ENCODE assay signal across 26 mouse cellular contexts in genomic region chr13:100449495-100449894, GRCm38 (mm10). TPM values are rescaled to one million over a fixed set of nuclear protein-coding genes. Genes with fewer than 3 reads are reported as not detected.
DNase-seq lines count a peak whose midpoint lies in the region; ATAC-seq and TF ChIP-seq lines count a peak whose summit lies in the region.
"Had no signal": no experiment of that assay in that cellular context is flagged by ENCODE, and none has a peak within 500 bp of the region (broad histone marks: within the 10 kb centered on the region; RNA-seq: fewer than 3 reads in every experiment).

No protein-coding gene starts in this region.

- TF ChIP-seq CTCF in liver, postnatal 0 days (IDR thresholded peaks at IDR 0.05; ENCODE audit: low read depth), result no peak
- TF ChIP-seq CTCF in CH12.LX (conservative IDR thresholded peaks at IDR 0.05 in 1 of 2, IDR thresholded peaks at IDR 0.05 in 1 of 2; ENCODE audit: low read depth in 2 of 2, low read length in 2 of 2), result no peak
- no peak for TF ChIP-seq CTCF in intestine, postnatal 0 days (IDR thresholded peaks at IDR 0.05; ENCODE audit: low read depth)

- no peak overlapping the region for H3K4me3 ChIP-seq in liver, postnatal 0 days (ENCODE audit: low read depth, low read length)
- no peak overlapping the region for H3K4me3 ChIP-seq in liver, embryonic 12.5 days
- H3K4me3 ChIP-seq in CH12.LX (replicated peaks in 1 of 3; ENCODE audit: low read depth in 2 of 3, low read length in 2 of 3, poor library complexity in 1 of 3), result no peak overlapping the region
- H3K4me3 ChIP-seq in intestine, postnatal 0 days (ENCODE audit: low read depth, low read length), result no peak overlapping the region
- H3K4me3 ChIP-seq: embryonic facial prominence, embryonic 10.5 days; forebrain, embryonic 15.5 days; heart, embryonic 12.5 days; hindbrain, embryonic 12.5 days; liver, embryonic 13.5 days; midbrain, embryonic 12.5 days; neural tube, embryonic 12.5 days had no signal

- H3K9me3 ChIP-seq in liver, postnatal 0 days (ENCODE audit: low read length), result no peaks in the 10 kb centered on the region
- H3K9me3 ChIP-seq in liver, embryonic 12.5 days (replicated peaks), result no peaks in the 10 kb centered on the region
- H3K9me3 ChIP-seq in CH12.LX (replicated peaks; ENCODE audit: low read length), result no peaks in the 10 kb centered on the region
- H3K9me3 ChIP-seq in intestine, postnatal 0 days (ENCODE audit: control insufficient read depth), result no peaks in the 10 kb centered on the region
- H3K9me3 ChIP-seq: embryonic facial prominence, embryonic 10.5 days; forebrain, embryonic 15.5 days; heart, embryonic 12.5 days; hindbrain, embryonic 12.5 days; liver, embryonic 13.5 days; midbrain, embryonic 12.5 days; neural tube, embryonic 12.5 days had no signal

- no peak for TF ChIP-seq EP300 in liver, postnatal 0 days (IDR thresholded peaks at IDR 0.05; ENCODE audit: low read depth)
- TF ChIP-seq EP300 in CH12.LX (IDR thresholded peaks at IDR 0.05; ENCODE audit: low read length), result peak; percentile 66

- dilution Hi-C loops in CH12.LX (cut with MboI; ENCODE audit: extremely low pct_ligation_motif_present, extremely low pct_unique_long_range_greater_than_20kb, low sequenced_read_pairs), result no loop called here

- ATAC-seq in liver, postnatal 0 days, result peak; percentile 21; the same call in 1 of the 2 replicates
- ATAC-seq in liver, embryonic 12.5 days, result no peak
- ATAC-seq in intestine, postnatal 0 days, result peak; percentile 95
- ATAC-seq in neutrophil, adult 5-6 weeks (ENCODE audit: extremely low read depth, insufficient number of reproducible peaks, low FRiP score, poor library complexity, severe bottlenecking), result 0 out of 2 replicates have a peak, but pooled peaks have one; percentile 9
- ATAC-seq: activated CD4-positive, CD25-positive, alpha-beta regulatory T cell, adult 4 months; forebrain, embryonic 15.5 days had no signal

- H3K27ac ChIP-seq in liver, postnatal 0 days (ENCODE audit: low read depth), result no peak overlapping the region
- H3K27ac ChIP-seq in liver, embryonic 12.5 days, result no peak overlapping the region
- H3K27ac ChIP-seq in CH12.LX (ENCODE audit: insufficient read depth, low read depth), result no peak overlapping the region; the same call in 1 of the 2 replicates
- H3K27ac ChIP-seq in intestine, postnatal 0 days (ENCODE audit: low read depth, low read length), result peak overlapping the region; percentile 46; the same call in 1 of the 2 replicates
- H3K27ac ChIP-seq: embryonic facial prominence, embryonic 10.5 days; forebrain, embryonic 15.5 days; hindbrain, embryonic 12.5 days; liver, embryonic 13.5 days; midbrain, embryonic 12.5 days; neural tube, embryonic 12.5 days had no signal

- H3K4me1 ChIP-seq in liver, postnatal 0 days (ENCODE audit: insufficient read depth), result no peaks in the 10 kb centered on the region
- no peaks in the 10 kb centered on the region for H3K4me1 ChIP-seq in liver, embryonic 12.5 days
- peaks cover 7 to 12% of the 10 kb centered on the region in 2 experiments; a peak in 3 of 4 replicates for H3K4me1 ChIP-seq in CH12.LX (ENCODE audit: control insufficient read depth in 1 of 2, insufficient read depth in 2 of 2)
- H3K4me1 ChIP-seq in intestine, postnatal 0 days (replicated peaks; ENCODE audit: control insufficient read depth, insufficient read depth, low read length), result no peaks in the 10 kb centered on the region
- H3K4me1 ChIP-seq: embryonic facial prominence, embryonic 10.5 days; forebrain, embryonic 15.5 days; heart, embryonic 12.5 days; hindbrain, embryonic 12.5 days; liver, embryonic 13.5 days; midbrain, embryonic 12.5 days; neural tube, embryonic 12.5 days had no signal

- DNase-seq in liver, postnatal 0 days, result no peak
- DNase-seq in CH12.LX (ENCODE audit: extremely low read depth), result peak; percentile 65
- no peak for DNase-seq in left cerebral cortex, postnatal 10 days (ENCODE audit: extremely low spot score in 1 of 2, low spot score in 2 of 2)
- no peak for DNase-seq in c-Kit-positive CD71-positive TER-119-positive erythroid progenitor cells, embryonic 14.5 days (ENCODE audit: low spot score)
- DNase-seq in ovary, postnatal 36 days (ENCODE audit: low spot score), result no peak
- DNase-seq: adrenal gland, postnatal 14 days; cerebellum, adult 9-10 months; gastrocnemius, postnatal 10 days; heart, adult 11 months; heart, postnatal 14 days; kidney, adult 8-10 months; kidney, postnatal 10 days; liver, embryonic 13.5 days; lung, embryonic 14.5 days had no signal

- H3K27me3 ChIP-seq in liver, postnatal 0 days (ENCODE audit: insufficient read depth, low read length), result no peaks in the 10 kb centered on the region
- no peaks in the 10 kb centered on the region for H3K27me3 ChIP-seq in liver, embryonic 12.5 days (replicated peaks)
- H3K27me3 ChIP-seq in CH12.LX (replicated peaks), result no peaks in the 10 kb centered on the region
- H3K27me3 ChIP-seq in intestine, postnatal 0 days (replicated peaks; ENCODE audit: control insufficient read depth, insufficient read depth, low read length), result no peaks in the 10 kb centered on the region
- H3K27me3 ChIP-seq: forebrain, embryonic 15.5 days; heart, embryonic 12.5 days; hindbrain, embryonic 12.5 days; liver, embryonic 13.5 days; midbrain, embryonic 12.5 days; neural tube, embryonic 12.5 days had no signal

- no peak overlapping the region for H3K4me2 ChIP-seq in liver, postnatal 0 days (ENCODE audit: low read depth, low read length)
- no peak overlapping the region for H3K4me2 ChIP-seq in liver, embryonic 12.5 days
- no peak overlapping the region for H3K4me2 ChIP-seq in CH12.LX (ENCODE audit: insufficient read depth, low read depth, poor library complexity, severe bottlenecking)
- H3K4me2 ChIP-seq in intestine, postnatal 0 days (replicated peaks; ENCODE audit: low read depth), result no peak overlapping the region
- H3K4me2 ChIP-seq: forebrain, embryonic 15.5 days; heart, embryonic 12.5 days; hindbrain, embryonic 12.5 days; liver, embryonic 13.5 days; lung, embryonic 14.5 days; midbrain, embryonic 12.5 days; neural tube, embryonic 12.5 days had no signal

- TF ChIP-seq POLR2A in CH12.LX (IDR thresholded peaks at IDR 0.05; ENCODE audit: low read depth, low read length), result no peak

- H3K36me3 ChIP-seq in liver, postnatal 0 days (replicated peaks; ENCODE audit: insufficient read depth, low read length), result no peaks in the 10 kb centered on the region
- H3K36me3 ChIP-seq in liver, embryonic 12.5 days, result no peaks in the 10 kb centered on the region
- H3K36me3 ChIP-seq in CH12.LX (replicated peaks in 1 of 2; ENCODE audit: control insufficient read depth in 1 of 2, insufficient read depth in 1 of 2, low read length in 1 of 2), result no peaks in the 10 kb centered on the region
- H3K36me3 ChIP-seq in intestine, postnatal 0 days (ENCODE audit: control insufficient read depth, insufficient read depth), result no peaks in the 10 kb centered on the region
- H3K36me3 ChIP-seq: embryonic facial prominence, embryonic 10.5 days; forebrain, embryonic 15.5 days; heart, embryonic 12.5 days; hindbrain, embryonic 12.5 days; liver, embryonic 13.5 days; midbrain, embryonic 12.5 days; neural tube, embryonic 12.5 days had no signal

- intact Hi-C loops in left cerebral cortex, postnatal 10 days (cut with DNase I), result no loop called here

- H3K79me2 ChIP-seq in CH12.LX (replicated peaks; ENCODE audit: control insufficient read depth, extremely low read depth, insufficient read depth, poor library complexity, severe bottlenecking), result no peaks in the 10 kb centered on the region

- in situ Hi-C loops in CH12.LX (cut with MboI; ENCODE audit: low pct_ligation_motif_present, low pct_unique_long_range_greater_than_20kb, low sequenced_read_pairs), result no loop called here

- H3K9ac ChIP-seq in liver, postnatal 0 days (replicated peaks), result no peak overlapping the region
- no peak overlapping the region for H3K9ac ChIP-seq in liver, embryonic 12.5 days
- no peak overlapping the region for H3K9ac ChIP-seq in CH12.LX (ENCODE audit: insufficient read depth, low read depth)
- no peak overlapping the region for H3K9ac ChIP-seq in intestine, postnatal 0 days (ENCODE audit: low read depth, low read length)
- H3K9ac ChIP-seq: forebrain, embryonic 15.5 days; heart, embryonic 12.5 days; hindbrain, embryonic 12.5 days; liver, embryonic 13.5 days; lung, embryonic 14.5 days; midbrain, embryonic 12.5 days; neural tube, embryonic 12.5 days had no signal

- WGBS in liver, postnatal 0 days (ENCODE audit: insufficient replicate concordance), result 15% methylated on average over 1 of the region's 1 CpGs
- 34% methylated on average over 1 of the region's 1 CpGs for WGBS in liver, embryonic 12.5 days (ENCODE audit: insufficient replicate concordance)
- WGBS in intestine, postnatal 0 days, result 17% methylated on average over 1 of the region's 1 CpGs

- no peak for TF ChIP-seq RAD21 in CH12.LX (IDR thresholded peaks at IDR 0.05; ENCODE audit: low read depth, low read length)

TF ChIP-seq in CH12.LX, 34 proteins besides CTCF, POLR2A, EP300 and RAD21:
- TF ChIP-seq ELF1 (IDR thresholded peaks at IDR 0.05; ENCODE audit: low read depth, low read length) (no peak), MXI1 (IDR thresholded peaks at IDR 0.05; ENCODE audit: low read depth, low read length) (no peak), BHLHE40 (IDR thresholded peaks at IDR 0.05; ENCODE audit: low read depth, low read length) (peak; percentile 53; the same call in 1 of the 2 replicates), ETS1 (conservative IDR thresholded peaks at IDR 0.05; ENCODE audit: low read depth, low read length) (peak; percentile 45; the same call in 1 of the 2 replicates), IRF4 (IDR thresholded peaks at IDR 0.05; ENCODE audit: low read depth, low read length) (peak; percentile 15; the same call in 1 of the 2 replicates)

RNA-seq across cellular contexts. Expression of gene Naip1, which starts 3.2 kb away (rescaled TPM):
- 0.04 TPM in 2 replicates for polyA plus RNA-seq in liver, postnatal 0 days (2015; fragmentation: Nextera tagmentation; extraction: Ambion mirVana)
- polyA plus RNA-seq in liver, embryonic 12.5 days (2016; fragmentation: Nextera tagmentation; extraction: Ambion mirVana), result not detected in 2 replicates
- total RNA-seq in CH12.LX (2012; rRNA removed) (1.5 and 1.8 TPM in 2 replicates), CH12.LX (2014; rRNA removed) (1.1 and 1.4 TPM in 2 replicates)
- 1.1 and 1.5 TPM in 2 replicates for polyA plus RNA-seq in CH12.LX (2012; ENCODE audit: insufficient read length, low read depth)
- polyA plus RNA-seq in intestine, postnatal 0 days (2015; fragmentation: Nextera tagmentation; extraction: Ambion mirVana), result 23.4 and 27.7 TPM in 2 replicates
- total RNA-seq in neutrophil, adult 5-6 weeks (2017), result 1.1 and 1.7 TPM in 2 replicates
- total RNA-seq in left cerebral cortex, postnatal 10 days (2021), result under 1 TPM; 0.18 to 0.41 TPM
- total RNA-seq: gastrocnemius, postnatal 10 days; MEL had no signal
- polyA plus RNA-seq: activated CD4-positive, CD25-positive, alpha-beta regulatory T cell, adult 4 months; embryonic facial prominence, embryonic 10.5 days; forebrain, embryonic 15.5 days; heart, embryonic 12.5 days; hindbrain, embryonic 12.5 days; limb, embryonic 11.5 days; liver, embryonic 13.5 days; lung, embryonic 14.5 days; midbrain, embryonic 12.5 days had no signal

RNA-seq across cellular contexts. Expression of gene Gtf2h2, which starts 42.9 kb away (rescaled TPM):
- 13.4 and 14.7 TPM in 2 replicates for polyA plus RNA-seq in liver, postnatal 0 days (2015; fragmentation: Nextera tagmentation; extraction: Ambion mirVana)
- 46.6 and 52.2 TPM in 2 replicates for polyA plus RNA-seq in liver, embryonic 12.5 days (2016; fragmentation: Nextera tagmentation; extraction: Ambion mirVana)
- total RNA-seq in CH12.LX (2012; rRNA removed), result 34.0 and 43.7 TPM in 2 replicates
- 87.8 and 89.2 TPM in 2 replicates for total RNA-seq in CH12.LX (2014; rRNA removed)
- 90.1 and 106 TPM in 2 replicates for polyA plus RNA-seq in CH12.LX (2012; ENCODE audit: insufficient read length, low read depth)
- 33.4 and 37.5 TPM in 2 replicates for polyA plus RNA-seq in intestine, postnatal 0 days (2015; fragmentation: Nextera tagmentation; extraction: Ambion mirVana)
- total RNA-seq in neutrophil, adult 5-6 weeks (2017), result 64.0 and 70.1 TPM in 2 replicates
- total RNA-seq in left cerebral cortex, postnatal 10 days (2021), result 10 to 100 TPM; 42.8 to 44.2 TPM
